Mouse (Mus musculus) hindbrain, embryonic 13.5 days (tissue): ENCODE results near the gene Phactr1. TPM values are rescaled to one million over a fixed set of nuclear protein-coding genes. Genes with fewer than 3 reads are reported as not detected.

Experiments
- ATAC-seq: fragments of 200-750 bp; cut with Nextera tagmentation; 2 replicates; pipeline ENCODE4 v1.8.0; 2017; ENCODE audit warnings: moderate TSS enrichment; ENCODE audit not compliant: low FRiP score
- H3K27ac ChIP-seq: fragments of 300-500 bp; sonication (generic); 2 replicates; pipeline ENCODE4 v1.5.1; 2015; ENCODE audit warnings: inconsistent platforms, mild to moderate bottlenecking, moderate library complexity
- H3K27me3 ChIP-seq: fragments of 300-500 bp; sonication (generic); 2 replicates; pipeline ENCODE4 v1.6.1; 2015; ENCODE audit warnings: mild to moderate bottlenecking, inconsistent platforms
- H3K36me3 ChIP-seq: fragments of 300-500 bp; sonication (generic); 2 replicates; pipeline ENCODE4 v1.6.1; 2015; ENCODE audit warnings: mild to moderate bottlenecking, inconsistent platforms
- H3K4me1 ChIP-seq: fragments of 300-500 bp; sonication (generic); replicated peaks from 2 replicates; pipeline ENCODE4 v1.6.1; 2015; ENCODE audit warnings: inconsistent platforms
- H3K4me2 ChIP-seq: fragments of 300-500 bp; sonication (generic); 2 replicates; pipeline ENCODE4 v1.6.1; 2015; ENCODE audit warnings: inconsistent platforms, mild to moderate bottlenecking, moderate library complexity
- H3K4me3 ChIP-seq: fragments of 300-500 bp; sonication (generic); 2 replicates; pipeline ENCODE4 v1.5.1; 2015; ENCODE audit warnings: mild to moderate bottlenecking, inconsistent platforms
- H3K9ac ChIP-seq: fragments of 300-500 bp; sonication (generic); 2 replicates; pipeline ENCODE4 v1.6.1; 2015; ENCODE audit warnings: mild to moderate bottlenecking, inconsistent platforms
- H3K9me3 ChIP-seq: fragments of 300-500 bp; sonication (generic); 2 replicates; pipeline ENCODE4 v1.6.1; 2016; ENCODE audit warnings: inconsistent platforms
- whole genome bisulfite sequencing: fragments of 180-500 bp; shearing (Covaris S2); methylation state at CpG from one replicate; pipeline ENCODE4 v1.1.7; 2015; 5-methylcytosine and 5-hydroxymethylcytosine counted together
- polyA plus RNA-seq: library from polyadenylated mRNA; unstranded; fragments of >200 nt; fragmentation: Nextera tagmentation; extraction: Ambion mirVana; gene quantifications from 2 replicates; pipeline ENCODE4 v1.2.1, GENCODE M21; 2015

Gene Phactr1
- polyA plus RNA-seq, 1 experiment from 2014 or later = 46.9 TPM

GRCm38 (mm10) chr13:42719401-42719800 is 39.0 kb downstream of the Phactr1 start:
- Histone ChIP-seq H3K27ac (peak overlapping the region; percentile 50), H3K27me3 (no peaks in the 10 kb centered on the region), H3K4me2 (no peak overlapping the region), H3K9ac (no peak overlapping the region), H3K4me1 (peaks cover 18% of the 10 kb centered on the region), H3K4me3 (no peak overlapping the region), H3K36me3 (no peaks in the 10 kb centered on the region), H3K9me3 (no peaks in the 10 kb centered on the region)
- 16% methylated on average over 9 of the region's 9 CpGs for WGBS
- no peak; the same call in 1 of the 2 replicates for ATAC-seq

- no peak overlapping the region for H3K9ac ChIP-seq
- H3K27me3 ChIP-seq = no peaks in the 10 kb centered on the region
- H3K4me2 ChIP-seq = no peak overlapping the region
- WGBS = 32% methylated on average over 4 of the region's 4 CpGs
- no peak overlapping the region for H3K4me3 ChIP-seq
- no peak for ATAC-seq
- no peak overlapping the region for H3K27ac ChIP-seq
- no peaks in the 10 kb centered on the region for H3K9me3 ChIP-seq
- no peaks in the 10 kb centered on the region for H3K36me3 ChIP-seq
- peaks cover 18% of the 10 kb centered on the region for H3K4me1 ChIP-seq
Measured at GRCm38 (mm10) chr13:42720135-42720534, 39.7 kb downstream of the Phactr1 start.

DNA sequence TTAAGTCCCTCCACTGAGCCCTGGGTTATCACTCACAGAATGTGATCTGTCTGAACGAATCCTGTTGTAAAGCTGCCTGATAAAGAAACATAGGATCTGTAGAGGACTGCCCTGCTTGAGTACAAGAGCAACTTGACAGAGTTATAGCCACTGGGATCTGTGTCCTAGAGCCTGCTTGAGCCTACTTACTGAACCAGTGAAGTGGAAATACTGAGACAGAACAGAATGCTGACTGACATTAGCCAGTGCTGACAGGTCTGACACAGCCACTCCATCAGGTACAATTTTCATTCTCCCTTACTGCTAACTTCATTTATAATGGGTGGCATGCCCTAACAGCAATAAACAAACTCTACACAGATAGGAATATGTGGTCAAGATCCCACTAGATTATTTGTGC is 40.2 kb downstream of the Phactr1 start:
- Histone ChIP-seq H3K4me1 (peaks cover 23% of the 10 kb centered on the region), H3K4me3 (no peak overlapping the region), H3K9ac (no peak overlapping the region), H3K27ac (no peak overlapping the region), H3K9me3 (no peaks in the 10 kb centered on the region), H3K4me2 (no peak overlapping the region), H3K36me3 (no peaks in the 10 kb centered on the region), H3K27me3 (no peaks in the 10 kb centered on the region)
- 14% methylated on average over 1 of the region's 1 CpGs for WGBS
- no peak for ATAC-seq

DNA sequence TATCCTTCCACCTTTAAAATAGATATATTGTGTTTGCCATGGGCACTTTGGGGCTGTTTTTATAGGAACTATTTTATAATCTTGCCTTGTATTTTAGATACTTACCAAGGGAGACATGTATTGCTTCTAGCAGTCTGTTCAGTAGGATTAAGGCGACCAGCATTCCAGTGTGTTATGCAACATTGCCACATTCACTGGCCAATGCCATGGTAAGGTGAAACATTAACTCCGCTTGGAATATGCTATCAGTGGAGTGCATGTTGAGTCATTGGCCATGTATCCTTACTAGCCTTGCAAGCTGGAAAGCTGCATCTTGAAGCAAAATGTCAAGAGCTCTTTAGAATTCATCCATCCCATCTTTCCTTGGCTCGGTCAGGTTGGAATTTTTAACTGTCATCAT is 43.6 kb downstream of the Phactr1 start:
- 89% methylated on average over 3 of the region's 3 CpGs for WGBS
- Histone ChIP-seq H3K4me3 (no peak overlapping the region), H3K36me3 (peaks cover 4% of the 10 kb centered on the region; the same call in 1 of the 2 replicates), H3K9ac (no peak overlapping the region), H3K27ac (no peak overlapping the region), H3K4me2 (no peak overlapping the region), H3K27me3 (no peaks in the 10 kb centered on the region), H3K9me3 (no peaks in the 10 kb centered on the region), H3K4me1 (peaks cover 24% of the 10 kb centered on the region)
- no peak for ATAC-seq

DNA sequence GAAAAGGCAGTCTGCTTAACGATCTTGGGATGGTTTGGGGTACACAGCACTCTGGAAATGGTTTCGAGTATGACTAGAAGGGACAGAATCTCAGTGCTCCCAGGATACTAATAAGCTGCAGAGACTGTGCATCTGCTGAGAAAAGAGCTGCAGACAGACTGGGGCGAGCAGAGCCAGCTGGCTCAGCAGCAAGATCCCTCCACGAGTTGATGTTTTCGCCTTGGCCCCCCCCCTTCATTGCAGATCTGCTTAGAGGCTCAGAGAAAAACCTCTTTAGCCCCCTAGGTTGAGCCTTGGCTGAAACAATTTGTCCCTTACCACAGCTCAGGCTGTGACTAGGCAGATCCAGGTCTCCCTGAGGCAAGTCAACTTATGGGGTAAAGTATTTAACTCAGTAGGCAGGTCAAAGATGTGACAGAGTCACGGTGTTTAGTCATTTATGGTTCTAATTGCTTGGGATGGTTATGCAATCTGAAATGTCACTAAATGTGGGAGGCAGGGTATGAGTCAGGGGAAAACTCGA is 45.3 kb downstream of the Phactr1 start:
- Histone ChIP-seq H3K9me3 (no peaks in the 10 kb centered on the region), H3K36me3 (peaks cover 4% of the 10 kb centered on the region; the same call in 1 of the 2 replicates), H3K4me1 (peaks cover 10% of the 10 kb centered on the region), H3K4me3 (no peak overlapping the region), H3K27ac (no peak overlapping the region), H3K4me2 (no peak overlapping the region), H3K27me3 (no peaks in the 10 kb centered on the region), H3K9ac (no peak overlapping the region)
- no peak for ATAC-seq
- WGBS = 61% methylated on average over 7 of the region's 7 CpGs

DNA sequence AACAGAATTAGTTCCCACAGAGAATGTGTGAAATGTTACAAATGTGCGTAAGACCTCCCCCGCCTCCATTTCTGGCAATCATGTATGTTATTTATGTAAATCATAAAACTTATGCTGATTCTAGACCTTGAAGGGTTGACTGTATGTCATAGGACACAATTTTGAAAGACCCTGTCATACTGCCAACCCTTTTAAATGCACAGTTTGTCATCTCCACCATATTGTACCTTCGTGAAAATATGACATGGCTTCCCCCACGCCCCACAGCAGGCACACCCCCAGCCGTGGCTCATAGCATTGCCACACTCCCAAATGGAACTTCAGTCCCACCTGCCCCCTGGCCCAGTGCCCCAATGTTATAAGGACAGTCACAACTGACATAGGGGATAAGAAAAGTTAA is 57.1 kb downstream of the Phactr1 start:
- H3K9ac ChIP-seq = no peak overlapping the region
- H3K4me2 ChIP-seq = no peak overlapping the region
- 0 out of 2 replicates have a peak, but pooled peaks cover 8% of the 10 kb centered on the region for H3K4me1 ChIP-seq
- H3K27ac ChIP-seq = no peak overlapping the region
- 81% methylated on average over 5 of the region's 5 CpGs for WGBS
- H3K27me3 ChIP-seq = no peaks in the 10 kb centered on the region
- no peak overlapping the region for H3K4me3 ChIP-seq
- no peak for ATAC-seq
- no peaks in the 10 kb centered on the region for H3K9me3 ChIP-seq
- H3K36me3 ChIP-seq = no peaks in the 10 kb centered on the region

- H3K27ac ChIP-seq = no peak overlapping the region
- H3K36me3 ChIP-seq = no peaks in the 10 kb centered on the region
- no peaks in the 10 kb centered on the region for H3K27me3 ChIP-seq
- no peak overlapping the region for H3K4me3 ChIP-seq
- WGBS = 79% methylated on average over 5 of the region's 5 CpGs
- 0 out of 2 replicates have a peak, but pooled peaks cover 8% of the 10 kb centered on the region for H3K4me1 ChIP-seq
- ATAC-seq = no peak
- H3K4me2 ChIP-seq = no peak overlapping the region
- no peaks in the 10 kb centered on the region for H3K9me3 ChIP-seq
- no peak overlapping the region for H3K9ac ChIP-seq
Measured at GRCm38 (mm10) chr13:42738152-42738551, 57.7 kb downstream of the Phactr1 start.

GRCm38 (mm10) chr13:42742226-42742625 is 61.8 kb downstream of the Phactr1 start:
- no peak overlapping the region for H3K4me2 ChIP-seq
- no peak for ATAC-seq
- H3K27me3 ChIP-seq = no peaks in the 10 kb centered on the region
- H3K9me3 ChIP-seq = no peaks in the 10 kb centered on the region
- no peak overlapping the region for H3K27ac ChIP-seq
- H3K4me3 ChIP-seq = no peak overlapping the region
- peaks cover 15% of the 10 kb centered on the region for H3K4me1 ChIP-seq
- no peak overlapping the region for H3K9ac ChIP-seq
- H3K36me3 ChIP-seq = no peaks in the 10 kb centered on the region

GRCm38 (mm10) chr13:42744467-42744866 is 64.0 kb downstream of the Phactr1 start:
- Histone ChIP-seq H3K27ac (no peak overlapping the region), H3K36me3 (no peaks in the 10 kb centered on the region), H3K9ac (no peak overlapping the region), H3K9me3 (no peaks in the 10 kb centered on the region), H3K4me2 (no peak overlapping the region), H3K4me3 (no peak overlapping the region), H3K27me3 (no peaks in the 10 kb centered on the region), H3K4me1 (peaks cover 7% of the 10 kb centered on the region)
- ATAC-seq = no peak
- 47% methylated on average over 5 of the region's 5 CpGs for WGBS

- Histone ChIP-seq H3K4me2 (no peak overlapping the region), H3K27me3 (no peaks in the 10 kb centered on the region), H3K9me3 (no peaks in the 10 kb centered on the region), H3K27ac (peak overlapping the region; percentile 69), H3K4me3 (no peak overlapping the region), H3K36me3 (no peaks in the 10 kb centered on the region), H3K4me1 (peaks cover 27% of the 10 kb centered on the region), H3K9ac (no peak overlapping the region)
- ATAC-seq = peak; percentile 39; the same call in 1 of the 2 replicates
- WGBS = 28% methylated on average over 11 of the region's 11 CpGs
Measured at GRCm38 (mm10) chr13:42757654-42758400, 77.4 kb downstream of the Phactr1 start.

- ATAC-seq = no peak
- Histone ChIP-seq H3K9me3 (no peaks in the 10 kb centered on the region), H3K36me3 (peaks cover 4% of the 10 kb centered on the region; the same call in 1 of the 2 replicates), H3K4me3 (no peak overlapping the region), H3K9ac (no peak overlapping the region), H3K27ac (peak overlapping the region; percentile 61; the same call in 1 of the 2 replicates), H3K4me2 (no peak overlapping the region), H3K4me1 (peaks cover 27% of the 10 kb centered on the region), H3K27me3 (no peaks in the 10 kb centered on the region)
- WGBS = 81% methylated on average over 5 of the region's 5 CpGs
Measured at GRCm38 (mm10) chr13:42759170-42759569, 78.7 kb downstream of the Phactr1 start.

- ATAC-seq = no peak
- peaks cover 27% of the 10 kb centered on the region for H3K4me1 ChIP-seq
- H3K27ac ChIP-seq = no peak overlapping the region
- no peak overlapping the region for H3K9ac ChIP-seq
- WGBS = 88% methylated on average over 10 of the region's 10 CpGs
- no peak overlapping the region for H3K4me2 ChIP-seq
- H3K36me3 ChIP-seq = peaks cover 4% of the 10 kb centered on the region; the same call in 1 of the 2 replicates
- H3K4me3 ChIP-seq = no peak overlapping the region
- no peaks in the 10 kb centered on the region for H3K9me3 ChIP-seq
- H3K27me3 ChIP-seq = no peaks in the 10 kb centered on the region
Measured at GRCm38 (mm10) chr13:42760907-42761544, 80.6 kb downstream of the Phactr1 start.
